Mouse (Mus musculus) adrenal gland, adult 8-10 months (tissue): ENCODE data around the gene Tmem62. TPM values are rescaled to one million over a fixed set of nuclear protein-coding genes. Genes with fewer than 3 reads are reported as not detected.
A peak's percentile ranks its signal among the peaks of the same experiment; 100 is the strongest.
"Not testable (repeated sequence)": the region's sequence is repeated elsewhere in the genome, so short reads cannot be mapped to it uniquely, and the experiment has no call there.

Experiments
- DNase-seq: peaks from one replicate; pipeline ENCODE4 v3.0.0; 2022
- total RNA-seq, 4 experiments: library from RNA; stranded (reverse); gene quantifications; 2 replicates each; pipeline ENCODE4 v1.2.4; 2022

The Tmem62 gene
- total RNA-seq, 4 experiments from 2014 or later: 9.7 to 25.4 (median 21.2) TPM

DNA sequence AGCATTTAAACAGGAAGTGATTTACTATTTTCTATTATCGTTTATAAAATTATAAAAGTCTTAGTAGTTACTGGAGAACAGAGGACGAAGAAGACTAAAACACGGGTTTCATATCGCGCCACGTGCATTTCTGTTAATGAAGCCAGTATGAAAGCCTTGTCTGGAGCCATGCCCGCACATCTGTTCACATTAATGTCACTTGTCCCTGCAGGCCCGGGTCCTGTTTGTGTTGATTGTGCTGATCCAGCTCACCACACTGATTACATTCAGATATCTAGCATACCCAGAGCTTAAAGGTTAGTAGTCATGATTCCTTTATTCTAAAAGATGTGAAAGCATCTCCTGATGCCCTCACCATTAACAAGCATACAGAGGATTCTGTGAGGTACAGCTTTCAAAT, 22.0 kb downstream of the Tmem62 start:
- no peak for DNase-seq

DNA sequence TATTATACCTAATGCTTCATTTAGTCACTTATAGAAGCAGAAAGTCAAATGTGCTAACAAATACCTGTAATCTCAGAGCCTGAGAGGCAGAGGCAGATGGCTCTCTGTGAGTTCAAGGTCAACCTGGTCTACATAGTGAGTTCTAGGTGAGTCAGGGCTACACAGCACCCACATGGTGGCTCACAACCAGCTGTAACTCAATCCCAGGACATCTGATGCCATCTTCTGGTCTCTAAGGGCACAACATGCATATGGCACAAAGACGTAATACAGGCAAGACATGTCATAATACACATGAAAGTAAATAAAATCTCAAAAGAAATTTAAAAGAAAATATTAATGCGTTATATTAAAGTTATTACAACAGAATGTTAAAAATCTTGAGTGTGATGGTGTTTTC, 26.8 kb downstream of the Tmem62 start:
- no peak for DNase-seq

DNA sequence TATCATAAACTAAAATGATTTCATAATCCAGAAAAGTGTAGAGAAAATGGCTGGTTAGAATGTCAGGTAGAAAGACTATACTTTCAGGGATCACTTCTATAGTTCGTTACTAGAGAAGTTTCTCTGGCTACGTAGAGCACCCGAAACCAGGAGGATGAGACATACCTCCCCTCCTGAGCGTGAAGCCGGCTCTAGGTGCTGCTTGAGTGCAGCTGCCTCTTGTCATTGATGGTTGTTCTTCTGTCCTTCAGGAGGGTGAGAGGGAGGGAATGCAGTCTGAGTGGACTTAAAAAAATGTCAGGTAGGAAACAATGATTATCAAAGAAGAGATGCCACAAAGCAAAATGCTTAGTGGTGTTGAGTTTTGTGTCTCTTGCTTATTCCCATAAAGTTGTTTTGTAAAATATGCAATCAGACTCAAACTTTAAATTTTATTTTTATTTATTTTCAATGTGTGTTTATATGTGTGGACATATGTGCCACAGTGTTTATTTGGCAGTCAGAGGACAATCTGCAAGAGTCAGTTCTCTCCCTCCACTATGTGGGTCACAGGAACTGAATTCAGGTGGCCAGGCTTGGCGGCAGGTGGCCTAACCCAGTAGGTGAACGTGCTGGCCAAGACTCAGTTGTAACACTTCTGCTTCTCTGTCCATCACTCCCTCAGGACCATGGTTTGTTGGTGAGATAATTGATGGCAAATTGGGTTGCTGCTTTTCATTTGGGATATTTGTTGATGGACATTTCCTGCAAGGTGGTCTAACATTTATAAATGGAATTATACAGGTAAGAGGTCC, 27.4 kb downstream of the Tmem62 start:
- DNase-seq: no peak

DNA sequence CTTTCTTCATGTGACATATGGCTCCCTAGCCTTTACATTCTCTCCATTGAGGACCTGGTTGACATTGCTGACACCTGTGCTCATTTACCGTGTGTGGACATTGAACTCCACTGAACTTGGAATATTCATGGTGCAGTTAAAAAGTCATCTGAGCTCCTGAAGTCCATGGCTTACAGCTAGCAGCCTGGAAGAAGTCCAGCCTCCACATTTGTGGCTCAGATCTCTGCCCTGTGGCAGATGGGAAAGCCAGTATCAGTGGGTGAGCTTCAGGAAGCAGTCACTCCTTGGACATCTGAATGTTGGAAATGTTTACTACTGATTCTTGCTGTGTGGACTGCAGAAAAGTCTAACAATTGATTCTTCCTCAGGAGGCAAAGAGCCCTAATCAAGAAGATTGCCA, 30.2 kb downstream of the Tmem62 start:
- no peak for DNase-seq

DNA sequence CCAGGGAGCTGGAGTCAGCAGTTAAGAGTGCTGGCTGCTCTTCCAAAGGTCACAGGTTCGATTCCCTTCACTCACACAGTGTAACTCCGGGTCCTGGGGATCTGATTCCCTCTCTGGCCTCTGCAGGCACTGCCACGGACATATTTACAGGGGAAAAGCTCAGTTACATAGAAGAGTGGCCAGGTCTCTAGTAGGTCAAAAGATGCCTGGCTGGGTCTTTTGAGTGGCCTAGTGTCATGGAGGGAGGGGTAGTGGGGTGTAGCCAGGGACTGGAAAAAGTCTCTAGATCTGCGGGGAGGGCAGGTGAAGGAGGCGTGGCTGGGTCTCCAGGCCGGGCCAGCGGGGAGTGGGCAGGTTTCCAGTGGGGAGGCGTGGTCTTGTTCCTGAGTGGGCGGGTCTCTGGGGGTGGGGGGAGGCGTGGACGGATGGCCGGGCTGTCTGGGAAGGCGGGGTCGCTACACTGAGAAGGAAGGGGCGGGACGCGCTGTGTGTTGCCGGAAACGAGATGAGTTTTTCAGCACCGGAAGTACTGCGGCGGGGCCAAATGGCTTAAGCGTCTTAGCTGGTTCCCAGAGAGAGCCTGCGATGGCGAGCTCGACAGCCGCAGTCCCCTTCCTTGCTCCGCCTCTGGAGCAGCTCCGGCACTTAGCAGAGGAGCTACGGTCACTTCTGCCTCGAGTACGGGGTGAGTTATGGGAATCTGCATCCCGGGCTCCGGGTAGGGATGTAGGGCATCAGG, 31.3 kb downstream of the Tmem62 start, which contains the start of gene Ccndbp1:
TSS of gene Ccndbp1 (plus strand) at position 479 of the 739 bp plus-strand sequence.
- peak; percentile 88 for DNase-seq

DNA sequence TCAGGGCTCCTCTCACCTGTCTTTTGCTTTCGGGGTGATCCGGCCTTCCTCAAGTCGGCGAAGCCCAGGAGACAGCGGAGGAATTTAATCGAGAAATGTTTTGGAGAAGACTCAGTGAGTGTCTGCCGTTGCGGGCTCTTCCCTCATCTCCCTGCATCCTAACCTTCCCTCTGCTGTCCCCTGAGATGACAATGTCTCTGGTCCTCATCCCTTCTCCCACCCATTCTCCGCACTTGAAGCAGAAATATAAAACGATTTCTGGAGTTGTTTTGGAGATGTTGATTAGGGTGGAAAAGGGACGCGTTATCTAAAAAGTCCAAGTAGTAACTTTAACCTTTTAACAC, 31.8 kb downstream of the Tmem62 start:
- no peak for DNase-seq

DNA sequence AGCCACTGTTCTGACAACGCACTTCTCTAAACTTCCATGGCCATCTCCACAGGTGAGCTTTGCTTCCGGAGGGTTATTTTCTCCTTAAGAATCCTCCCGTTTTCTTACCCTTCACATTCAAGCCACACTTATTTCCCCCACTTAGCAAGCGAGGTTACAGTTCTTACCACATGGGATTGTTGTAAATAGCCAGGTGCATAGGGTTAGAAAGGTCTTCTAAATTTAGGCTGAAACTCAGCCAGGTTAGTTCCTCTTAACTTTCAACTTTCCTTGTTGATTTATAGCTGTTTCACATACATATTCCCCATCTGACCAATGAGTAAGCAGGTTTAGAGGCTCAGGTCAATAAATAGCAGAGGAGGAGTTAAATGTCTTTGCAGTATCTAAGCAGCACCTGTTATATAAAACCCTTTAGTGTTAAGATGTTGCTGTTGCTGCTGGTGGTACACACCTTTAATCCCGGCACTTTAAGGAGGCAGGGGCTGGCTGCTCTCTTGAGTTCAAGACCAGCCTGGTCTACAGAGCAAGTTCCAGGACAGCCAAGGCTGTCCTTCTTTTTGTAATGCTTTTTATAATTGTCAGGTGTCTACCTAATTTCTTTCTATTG, 32.4 kb downstream of the Tmem62 start:
- DNase-seq: no peak

DNA sequence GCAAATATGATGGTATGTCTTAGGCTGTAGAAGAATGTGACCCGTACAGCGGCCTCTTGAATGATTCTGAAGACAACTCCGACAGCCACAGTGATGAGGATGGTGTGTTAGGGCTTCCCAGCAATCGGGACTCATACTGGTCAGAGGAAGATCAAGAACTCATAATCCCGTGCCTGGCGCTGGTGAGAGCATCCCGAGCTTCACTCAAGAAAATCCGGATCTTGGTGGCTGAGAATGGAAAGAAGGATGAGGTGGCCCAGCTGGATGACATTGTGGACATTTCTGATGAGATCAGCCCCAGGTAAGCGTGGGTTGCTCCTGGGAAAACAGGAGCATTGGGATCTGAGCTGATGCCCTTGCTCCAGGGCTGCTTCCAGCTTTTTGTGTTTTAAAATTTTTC, 35.9 kb downstream of the Tmem62 start:
- DNase-seq: no peak

DNA sequence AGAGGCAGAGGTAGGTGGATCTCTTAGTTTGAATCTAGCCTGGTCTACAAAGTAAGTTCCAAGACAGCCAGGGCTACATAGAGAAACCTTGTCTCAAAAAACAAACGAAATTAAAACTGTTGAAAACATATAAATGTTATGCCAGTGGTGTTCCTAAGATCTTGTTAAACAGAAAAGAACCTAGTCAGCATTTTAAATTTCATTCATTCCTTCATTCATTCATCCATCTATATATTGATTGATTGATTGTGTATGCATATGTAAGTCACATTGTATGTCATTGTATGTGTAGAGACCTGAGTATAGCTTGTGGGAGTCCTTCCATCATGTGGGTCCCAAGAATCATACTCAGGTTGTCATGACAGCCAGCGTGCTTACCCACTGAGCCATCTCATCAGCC, 38.7 kb downstream of the Tmem62 start:
- DNase-seq: no peak

DNA sequence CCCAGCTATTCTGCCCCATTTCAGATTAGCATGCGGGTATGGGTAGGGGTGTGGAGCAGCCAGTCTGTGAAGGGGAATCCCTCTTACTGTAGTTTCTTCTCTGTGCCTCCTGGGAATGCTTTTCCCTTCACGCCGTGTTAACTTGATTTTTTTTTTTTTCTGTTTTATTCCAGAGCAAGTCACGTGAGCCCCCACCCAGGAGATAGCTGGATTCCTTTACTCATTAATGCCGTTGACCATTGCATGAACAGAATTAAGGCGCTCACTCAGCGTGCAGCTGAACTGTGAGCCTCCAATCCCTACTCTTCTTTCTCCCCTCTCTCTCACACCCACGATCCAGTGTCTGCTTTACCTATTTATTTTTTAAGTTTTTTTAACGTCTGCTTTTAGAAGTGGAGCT, 39.4 kb downstream of the Tmem62 start:
- no peak for DNase-seq

DNA sequence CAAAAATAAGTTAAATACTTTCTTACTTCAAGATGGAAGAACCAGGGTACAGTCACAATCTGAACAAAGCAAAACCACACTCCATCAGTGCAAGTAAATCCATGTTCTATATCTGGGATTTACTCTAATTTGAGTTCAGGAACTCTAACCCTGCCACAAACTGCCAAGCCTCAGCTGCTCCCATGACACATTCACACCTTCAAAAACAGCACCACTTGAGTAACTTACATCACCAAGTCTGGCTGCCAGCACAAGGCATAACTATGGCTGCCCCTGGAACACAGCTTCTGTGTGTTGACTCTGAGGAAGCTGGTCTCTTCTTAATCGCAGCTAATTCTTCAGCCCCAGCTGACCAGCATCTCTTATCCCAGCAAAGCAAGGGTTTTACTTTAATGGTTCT, 40.3 kb downstream of the Tmem62 start:
- DNase-seq: no peak

DNA sequence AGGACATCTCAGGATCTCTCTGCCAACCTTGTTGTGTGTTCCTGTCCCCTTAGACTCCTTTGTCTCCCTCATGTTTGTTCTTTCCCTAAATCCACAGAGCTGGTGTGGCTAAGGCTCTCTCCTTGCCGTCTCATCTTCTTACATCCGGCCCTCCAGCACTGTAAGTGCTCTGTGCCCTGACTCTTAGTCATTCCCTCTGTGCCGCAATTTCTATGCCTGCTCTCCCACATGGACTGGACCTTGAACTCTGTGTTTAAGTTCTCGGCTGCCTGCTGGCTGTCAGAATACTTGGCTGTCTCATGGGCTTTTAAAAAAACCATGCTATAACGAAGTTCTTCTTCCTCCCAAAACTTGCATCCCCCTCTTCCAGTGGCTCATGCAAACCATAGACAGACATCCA, 46.1 kb downstream of the Tmem62 start:
- peak; percentile 32 for DNase-seq

DNA sequence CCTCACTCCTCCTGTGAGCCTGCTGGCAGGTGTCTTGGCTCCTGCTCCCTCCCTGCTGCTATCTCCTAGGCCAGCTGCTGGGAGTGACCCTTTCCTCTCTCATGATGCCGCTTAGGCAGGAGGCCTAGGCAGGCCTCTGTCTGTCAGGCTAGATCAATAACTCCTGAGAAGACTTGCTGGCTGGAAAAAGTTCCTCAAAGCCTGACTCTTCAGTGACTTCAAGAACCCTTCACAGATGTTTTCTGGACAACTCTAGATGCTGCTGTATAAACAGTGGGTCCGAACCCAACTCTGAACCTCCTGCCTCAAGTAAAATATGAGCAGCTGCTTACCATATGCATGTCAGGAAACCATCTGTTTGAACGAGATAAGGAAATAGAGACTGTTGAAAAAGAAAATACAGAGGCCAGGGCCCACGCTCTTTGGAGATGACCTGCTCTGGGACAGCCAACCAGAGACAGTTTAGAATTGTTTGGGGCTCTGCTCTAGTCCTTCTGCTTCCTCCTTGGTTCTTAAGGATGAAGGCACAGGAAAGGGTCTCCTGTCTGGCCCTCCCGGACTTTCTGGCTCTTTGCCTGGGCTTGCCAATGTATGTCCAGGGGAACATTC, 60.0 kb downstream of the Tmem62 start, which contains the start of gene Epb42:
TSS of gene Epb42 (minus strand) at position 340 of the 609 bp plus-strand sequence.
- no peak for DNase-seq

DNA sequence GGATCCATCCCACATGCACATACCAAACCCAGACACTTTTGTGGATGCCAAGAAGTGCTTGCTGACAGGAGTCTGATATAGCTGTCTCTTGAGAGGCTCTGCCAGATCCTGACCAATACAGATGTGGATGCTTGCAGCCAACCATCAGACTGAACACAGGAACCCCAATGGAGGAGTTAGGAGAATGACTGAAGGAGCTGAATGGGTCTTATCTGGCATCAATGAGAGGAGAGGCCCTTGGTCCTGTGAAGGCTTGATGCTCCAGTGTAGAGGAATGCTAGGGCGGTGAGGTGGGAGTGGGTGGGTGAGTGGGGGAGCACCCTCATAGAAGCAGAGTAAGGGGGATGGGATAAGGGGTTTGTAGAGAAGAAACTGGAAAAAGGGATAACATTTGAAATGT, 62.0 kb downstream of the Tmem62 start:
- not testable (repeated sequence) for DNase-seq

DNA sequence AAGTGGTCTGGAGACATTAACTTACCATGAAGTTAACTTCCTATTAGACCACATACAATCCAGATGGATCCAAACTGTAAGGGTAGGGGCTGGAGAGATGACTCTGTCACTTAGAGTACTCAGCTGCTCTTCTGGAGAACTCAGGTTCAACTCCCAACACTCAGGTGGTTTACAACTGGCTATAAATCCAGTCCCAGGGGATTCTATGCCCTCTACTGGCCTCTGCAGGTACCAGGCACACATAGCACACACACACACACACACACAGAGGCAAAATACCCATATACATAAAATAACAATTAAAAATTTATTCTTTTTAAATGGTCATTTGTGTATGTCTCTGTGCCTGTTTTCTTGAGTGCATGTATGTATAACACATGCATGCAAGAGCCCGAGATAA, 62.6 kb downstream of the Tmem62 start:
- no peak for DNase-seq

DNA sequence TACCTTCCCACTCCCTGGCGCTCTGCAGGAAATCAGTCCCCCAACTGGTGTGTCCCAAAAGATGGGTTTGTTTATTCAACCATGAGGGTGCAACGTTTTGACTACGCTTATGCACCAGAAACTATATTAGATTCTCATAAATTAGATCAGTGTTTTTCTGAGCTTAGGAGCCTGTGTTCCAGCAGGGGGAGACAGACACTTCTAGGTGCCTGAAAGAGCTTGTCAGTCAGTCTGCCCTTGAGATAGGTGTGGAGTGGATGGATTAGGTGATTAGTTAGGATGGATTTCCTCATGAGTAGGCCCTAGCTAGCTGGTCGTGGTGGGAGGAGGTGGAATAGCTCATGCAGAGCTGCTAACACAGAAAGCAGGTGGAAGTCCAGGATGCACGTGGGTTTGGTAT, 64.3 kb downstream of the Tmem62 start:
- DNase-seq: peak; percentile 5

DNA sequence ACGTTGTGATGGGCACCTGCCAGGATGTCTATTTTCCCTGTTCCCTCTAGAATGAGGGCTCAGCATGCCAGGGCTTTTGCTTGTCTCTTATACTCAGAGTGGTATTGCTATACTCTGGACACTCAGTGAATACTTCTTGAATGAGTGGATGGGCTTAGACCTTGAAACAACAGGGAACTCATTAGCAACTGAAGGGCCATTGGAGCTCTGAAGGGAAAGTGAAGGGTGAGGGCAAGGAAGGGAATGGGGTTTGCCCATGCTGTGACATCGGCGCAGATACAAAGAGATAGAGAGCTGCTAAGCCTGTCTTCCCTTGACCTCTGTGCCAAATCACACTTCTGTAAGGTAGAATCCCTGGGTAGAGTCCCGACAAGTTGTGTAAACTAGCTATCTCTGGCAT, 68.8 kb downstream of the Tmem62 start:
- DNase-seq: no peak

DNA sequence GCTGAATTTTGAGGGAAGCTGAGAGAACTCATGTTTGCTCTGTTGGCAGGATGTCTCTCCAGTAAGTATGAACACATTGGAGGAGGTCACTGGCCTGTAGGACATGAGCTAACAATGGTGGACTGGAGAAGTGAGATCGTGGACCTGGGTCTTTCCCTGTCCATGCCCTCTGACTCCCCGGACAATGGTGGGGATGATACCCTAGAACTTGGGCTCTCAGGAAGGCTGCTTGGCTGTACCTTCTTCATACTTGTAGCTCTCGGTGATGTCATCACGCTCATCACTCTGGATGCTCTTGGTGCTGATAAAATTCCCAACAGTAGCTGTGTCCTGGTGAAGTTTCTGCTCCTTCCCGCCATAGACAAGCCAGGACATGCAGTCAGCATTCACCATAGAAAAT, 75.4 kb downstream of the Tmem62 start:
- DNase-seq: no peak

DNA sequence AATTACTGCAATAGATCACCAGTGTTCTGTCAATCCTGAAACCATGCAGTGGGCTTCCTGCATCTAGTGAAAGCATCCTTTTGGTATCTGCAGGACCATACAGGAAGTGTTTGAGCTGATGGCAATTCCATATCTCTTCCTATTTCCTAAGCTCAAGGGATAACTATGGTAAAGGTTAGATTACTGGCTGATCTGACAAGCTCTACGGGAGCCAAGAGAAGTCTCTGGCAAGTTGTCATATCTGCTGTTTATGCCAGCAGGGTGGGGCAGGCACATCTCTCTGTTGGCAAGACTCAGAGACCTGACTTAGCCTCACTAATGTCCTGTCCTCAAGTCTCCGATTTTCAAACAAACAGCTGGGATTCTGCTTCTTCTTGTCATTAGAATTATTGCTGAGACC, 77.2 kb downstream of the Tmem62 start:
- DNase-seq: no peak

DNA sequence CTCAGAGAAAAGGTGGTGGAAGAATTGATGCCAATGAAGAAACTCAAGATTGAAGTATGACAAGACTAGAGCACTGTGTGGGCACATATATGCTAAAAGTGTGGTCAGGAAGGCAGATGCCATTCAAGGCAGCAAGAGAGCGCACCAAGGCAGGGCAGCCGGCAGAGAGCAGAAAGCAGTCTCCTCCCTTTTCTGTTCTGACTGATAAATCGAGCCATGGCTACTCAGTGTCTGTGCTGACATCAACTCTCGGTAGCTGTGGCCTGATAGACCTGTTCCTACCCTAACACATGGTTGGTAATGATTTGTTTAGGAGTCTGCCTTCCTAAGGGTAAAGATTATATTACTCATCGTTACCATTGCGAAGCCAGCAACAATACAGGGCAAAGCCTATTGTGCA, 79.1 kb downstream of the Tmem62 start:
- no peak for DNase-seq
